Mouse (Mus musculus): ENCODE measurements around the gene Tubb4b.

- TF ChIP-seq POLR2A (IDR thresholded peaks at IDR 0.05; ENCODE audit: borderline replicate concordance, insufficient read depth, low read length) (no peak), CTCF (IDR thresholded peaks at IDR 0.05; ENCODE audit: borderline replicate concordance, insufficient read depth, low read depth, low read length) (no peak)
Observed at GRCm38 (mm10) chr2:25176573-25176972, 47.9 kb downstream of the Tubb4b start.

Data from cerebellum, adult 2 months (tissue).